Mouse (Mus musculus): ENCODE results near the gene Prelp. TPM values are rescaled to one million over a fixed set of nuclear protein-coding genes. Genes with fewer than 3 reads are reported as not detected.

Gene Prelp
- polyA plus RNA-seq, 1 experiment, result 14.2 TPM

GRCm38 (mm10) chr1:133884746-133885145 lies 36.5 kb downstream of the Prelp start:
- Histone ChIP-seq H3K4me3 (ENCODE audit: low read depth, low read length) (no peak overlapping the region), H3K27me3 (ENCODE audit: control insufficient read depth, insufficient read depth, low read length) (no peaks in the 10 kb centered on the region), H3K36me3 (ENCODE audit: control insufficient read depth, insufficient read depth, low read length) (no peaks in the 10 kb centered on the region), H3K4me1 (ENCODE audit: control insufficient read depth, insufficient read depth, insufficient read length, low read length) (peaks cover 19% of the 10 kb centered on the region), H3K27ac (ENCODE audit: insufficient read depth, low read depth, low read length) (no peak overlapping the region)
- 94% methylated on average over 9 of the region's 9 CpGs for WGBS
- TF ChIP-seq POLR2A (IDR thresholded peaks at IDR 0.05; ENCODE audit: low read depth, low read length) (no peak), CTCF (IDR thresholded peaks at IDR 0.05; ENCODE audit: extremely low read depth, insufficient read length, insufficient replicate concordance, low read depth, low read length) (no peak)

GRCm38 (mm10) chr1:133884090-133884489 lies 37.1 kb downstream of the Prelp start:
- Histone ChIP-seq H3K36me3 (ENCODE audit: control insufficient read depth, insufficient read depth, low read length) (no peaks in the 10 kb centered on the region), H3K4me1 (ENCODE audit: control insufficient read depth, insufficient read depth, insufficient read length, low read length) (peaks cover 19% of the 10 kb centered on the region), H3K27me3 (ENCODE audit: control insufficient read depth, insufficient read depth, low read length) (no peaks in the 10 kb centered on the region), H3K27ac (ENCODE audit: insufficient read depth, low read depth, low read length) (no peak overlapping the region), H3K4me3 (ENCODE audit: low read depth, low read length) (no peak overlapping the region)
- 93% methylated on average over 6 of the region's 6 CpGs for WGBS
- TF ChIP-seq POLR2A (IDR thresholded peaks at IDR 0.05; ENCODE audit: low read depth, low read length) (no peak), CTCF (IDR thresholded peaks at IDR 0.05; ENCODE audit: extremely low read depth, insufficient read length, insufficient replicate concordance, low read depth, low read length) (no peak)

- no peak overlapping the region for H3K4me3 ChIP-seq (ENCODE audit: low read depth, low read length)
- no peaks in the 10 kb centered on the region for H3K36me3 ChIP-seq (ENCODE audit: control insufficient read depth, insufficient read depth, low read length)
- WGBS, result 32% methylated on average over 11 of the region's 11 CpGs
- TF ChIP-seq POLR2A (IDR thresholded peaks at IDR 0.05; ENCODE audit: low read depth, low read length), result no peak
- TF ChIP-seq CTCF (IDR thresholded peaks at IDR 0.05; ENCODE audit: extremely low read depth, insufficient read length, insufficient replicate concordance, low read depth, low read length), result no peak
- H3K27ac ChIP-seq (ENCODE audit: insufficient read depth, low read depth, low read length), result peak overlapping the region; percentile 94
- peaks cover 30% of the 10 kb centered on the region for H3K4me1 ChIP-seq (ENCODE audit: control insufficient read depth, insufficient read depth, insufficient read length, low read length)
- no peaks in the 10 kb centered on the region for H3K27me3 ChIP-seq (ENCODE audit: control insufficient read depth, insufficient read depth, low read length)
Measured at GRCm38 (mm10) chr1:133882283-133883217, 38.7 kb downstream of the Prelp start.

- Histone ChIP-seq H3K4me1 (ENCODE audit: control insufficient read depth, insufficient read depth, insufficient read length, low read length) (peaks cover 31% of the 10 kb centered on the region), H3K36me3 (ENCODE audit: control insufficient read depth, insufficient read depth, low read length) (no peaks in the 10 kb centered on the region), H3K27ac (ENCODE audit: insufficient read depth, low read depth, low read length) (no peak overlapping the region), H3K27me3 (ENCODE audit: control insufficient read depth, insufficient read depth, low read length) (no peaks in the 10 kb centered on the region), H3K4me3 (ENCODE audit: low read depth, low read length) (no peak overlapping the region)
- 60% methylated on average over 6 of the region's 6 CpGs for WGBS
- TF ChIP-seq POLR2A (IDR thresholded peaks at IDR 0.05; ENCODE audit: low read depth, low read length) (no peak), CTCF (IDR thresholded peaks at IDR 0.05; ENCODE audit: extremely low read depth, insufficient read length, insufficient replicate concordance, low read depth, low read length) (no peak)
Measured at GRCm38 (mm10) chr1:133881813-133882212, 39.4 kb downstream of the Prelp start.

- H3K36me3 ChIP-seq (ENCODE audit: control insufficient read depth, insufficient read depth, low read length), result no peaks in the 10 kb centered on the region
- no peak overlapping the region for H3K4me3 ChIP-seq (ENCODE audit: low read depth, low read length)
- H3K27me3 ChIP-seq (ENCODE audit: control insufficient read depth, insufficient read depth, low read length), result no peaks in the 10 kb centered on the region
- 82% methylated on average over 12 of the region's 12 CpGs for WGBS
- no peak for TF ChIP-seq POLR2A (IDR thresholded peaks at IDR 0.05; ENCODE audit: low read depth, low read length)
- no peak for TF ChIP-seq CTCF (IDR thresholded peaks at IDR 0.05; ENCODE audit: extremely low read depth, insufficient read length, insufficient replicate concordance, low read depth, low read length)
- H3K4me1 ChIP-seq (ENCODE audit: control insufficient read depth, insufficient read depth, insufficient read length, low read length), result peaks cover 31% of the 10 kb centered on the region
- no peak overlapping the region for H3K27ac ChIP-seq (ENCODE audit: insufficient read depth, low read depth, low read length)
Measured at GRCm38 (mm10) chr1:133878825-133879423, 42.3 kb downstream of the Prelp start.

GRCm38 (mm10) chr1:133876936-133877335 lies 44.3 kb downstream of the Prelp start:
- WGBS, result 42% methylated on average over 7 of the region's 7 CpGs
- Histone ChIP-seq H3K4me3 (ENCODE audit: low read depth, low read length) (no peak overlapping the region), H3K36me3 (ENCODE audit: control insufficient read depth, insufficient read depth, low read length) (no peaks in the 10 kb centered on the region), H3K27ac (ENCODE audit: insufficient read depth, low read depth, low read length) (peak overlapping the region; percentile 10; the same call in 1 of the 2 replicates), H3K4me1 (ENCODE audit: control insufficient read depth, insufficient read depth, insufficient read length, low read length) (peaks cover 16% of the 10 kb centered on the region), H3K27me3 (ENCODE audit: control insufficient read depth, insufficient read depth, low read length) (no peaks in the 10 kb centered on the region)
- TF ChIP-seq POLR2A (IDR thresholded peaks at IDR 0.05; ENCODE audit: low read depth, low read length) (no peak), CTCF (IDR thresholded peaks at IDR 0.05; ENCODE audit: extremely low read depth, insufficient read length, insufficient replicate concordance, low read depth, low read length) (no peak)
